Mouse (Mus musculus): ENCODE data around the gene Klf16. TPM values are rescaled to one million over a fixed set of nuclear protein-coding genes. Genes with fewer than 3 reads are reported as not detected.

The Klf16 gene
- polyA plus RNA-seq, 1 experiment: 16.0 TPM

- TF ChIP-seq CEBPB (IDR thresholded peaks at IDR 0.05; ENCODE audit: insufficient read depth, poor library complexity, severe bottlenecking) (no peak), POLR2AphosphoS2 (IDR thresholded peaks at IDR 0.05; ENCODE audit: insufficient read length, low read depth) (no peak), MYOG (IDR thresholded peaks at IDR 0.05; ENCODE audit: control insufficient read depth in 1 of 3, insufficient read depth in 1 of 3, insufficient read length in 2 of 3, low read depth in 2 of 3) (no peak), REST (IDR thresholded peaks at IDR 0.05; ENCODE audit: insufficient read depth, insufficient read length) (no peak), POLR2A (IDR thresholded peaks at IDR 0.05; ENCODE audit: insufficient read length, low read depth) (no peak), SRF (IDR thresholded peaks at IDR 0.05; ENCODE audit: control insufficient read depth, insufficient read length, low read depth) (no peak), E2F4 (IDR thresholded peaks at IDR 0.05; ENCODE audit: insufficient read depth) (no peak), MYOD1 (IDR thresholded peaks at IDR 0.05; ENCODE audit: control insufficient read depth in 1 of 3, insufficient read length in 2 of 3, low read depth in 2 of 3) (no peak), TCF3 (IDR thresholded peaks at IDR 0.05; ENCODE audit: insufficient read length, low read depth) (no peak), MAX (IDR thresholded peaks at IDR 0.05; ENCODE audit: low read depth) (no peak), TCF12 (IDR thresholded peaks at IDR 0.05; ENCODE audit: insufficient read depth, poor library complexity, severe bottlenecking) (no peak), USF1 (IDR thresholded peaks at IDR 0.05; ENCODE audit: low read depth) (no peak)
- Histone ChIP-seq H3K79me2 (ENCODE audit: control insufficient read depth, insufficient read depth) (no peaks in the 10 kb centered on the region), H3K4me2 (ENCODE audit: low read depth) (no peak overlapping the region), H3K27me3 (ENCODE audit: control insufficient read depth, insufficient read depth, insufficient read length) (peaks cover 13% of the 10 kb centered on the region), H3K36me3 (ENCODE audit: control insufficient read depth, insufficient read depth) (no peaks in the 10 kb centered on the region), H3K4me3 (no peak overlapping the region), H3ac (ENCODE audit: control insufficient read depth, insufficient read length) (no peak overlapping the region)
Observed at GRCm38 (mm10) chr10:80533704-80534103, 43.4 kb downstream of the Klf16 start.

- no peak overlapping the region for H3K4me3 ChIP-seq
- H3K27me3 ChIP-seq (ENCODE audit: control insufficient read depth, insufficient read depth, insufficient read length): peaks cover 22% of the 10 kb centered on the region
- no peak for TF ChIP-seq E2F4 (IDR thresholded peaks at IDR 0.05; ENCODE audit: insufficient read depth)
- TF ChIP-seq MYOG (IDR thresholded peaks at IDR 0.05; ENCODE audit: control insufficient read depth in 1 of 3, insufficient read depth in 1 of 3, insufficient read length in 2 of 3, low read depth in 2 of 3): no peak
- TF ChIP-seq REST (IDR thresholded peaks at IDR 0.05; ENCODE audit: insufficient read depth, insufficient read length): no peak
- TF ChIP-seq MAX (IDR thresholded peaks at IDR 0.05; ENCODE audit: low read depth): no peak
- TF ChIP-seq USF1 (IDR thresholded peaks at IDR 0.05; ENCODE audit: low read depth): no peak
- no peak for TF ChIP-seq MYOD1 (IDR thresholded peaks at IDR 0.05; ENCODE audit: control insufficient read depth in 1 of 3, insufficient read length in 2 of 3, low read depth in 2 of 3)
- TF ChIP-seq POLR2AphosphoS2 (IDR thresholded peaks at IDR 0.05; ENCODE audit: insufficient read length, low read depth): no peak
- no peak for TF ChIP-seq TCF12 (IDR thresholded peaks at IDR 0.05; ENCODE audit: insufficient read depth, poor library complexity, severe bottlenecking)
- TF ChIP-seq SRF (IDR thresholded peaks at IDR 0.05; ENCODE audit: control insufficient read depth, insufficient read length, low read depth): no peak
- no peak for TF ChIP-seq TCF3 (IDR thresholded peaks at IDR 0.05; ENCODE audit: insufficient read length, low read depth)
- no peak for TF ChIP-seq POLR2A (IDR thresholded peaks at IDR 0.05; ENCODE audit: insufficient read length, low read depth)
- no peak for TF ChIP-seq CEBPB (IDR thresholded peaks at IDR 0.05; ENCODE audit: insufficient read depth, poor library complexity, severe bottlenecking)
- no peak overlapping the region for H3ac ChIP-seq (ENCODE audit: control insufficient read depth, insufficient read length)
- H3K79me2 ChIP-seq (ENCODE audit: control insufficient read depth, insufficient read depth): no peaks in the 10 kb centered on the region
- no peaks in the 10 kb centered on the region for H3K36me3 ChIP-seq (ENCODE audit: control insufficient read depth, insufficient read depth)
- H3K4me2 ChIP-seq (ENCODE audit: low read depth): no peak overlapping the region
Observed at GRCm38 (mm10) chr10:80532783-80533182, 44.3 kb downstream of the Klf16 start.

GRCm38 (mm10) chr10:80526172-80526571 lies 50.9 kb downstream of the Klf16 start:
- no peaks in the 10 kb centered on the region for H3K36me3 ChIP-seq (ENCODE audit: control insufficient read depth, insufficient read depth)
- TF ChIP-seq MYOD1 (IDR thresholded peaks at IDR 0.05; ENCODE audit: control insufficient read depth in 1 of 3, insufficient read length in 2 of 3, low read depth in 2 of 3) (no peak), TCF3 (IDR thresholded peaks at IDR 0.05; ENCODE audit: insufficient read length, low read depth) (no peak), MYOG (IDR thresholded peaks at IDR 0.05; ENCODE audit: control insufficient read depth in 1 of 3, insufficient read depth in 1 of 3, insufficient read length in 2 of 3, low read depth in 2 of 3) (no peak), POLR2A (IDR thresholded peaks at IDR 0.05; ENCODE audit: insufficient read length, low read depth) (no peak), USF1 (IDR thresholded peaks at IDR 0.05; ENCODE audit: low read depth) (no peak)
- H3ac ChIP-seq (ENCODE audit: control insufficient read depth, insufficient read length): no peak overlapping the region
- no peaks in the 10 kb centered on the region for H3K79me2 ChIP-seq (ENCODE audit: control insufficient read depth, insufficient read depth)
- H3K4me3 ChIP-seq: no peak overlapping the region
- H3K4me2 ChIP-seq (ENCODE audit: low read depth): no peak overlapping the region
- peaks cover 69% of the 10 kb centered on the region for H3K27me3 ChIP-seq (ENCODE audit: control insufficient read depth, insufficient read depth, insufficient read length)

- no peaks in the 10 kb centered on the region for H3K79me2 ChIP-seq (ENCODE audit: control insufficient read depth, insufficient read depth)
- H3K4me2 ChIP-seq (ENCODE audit: low read depth): no peak overlapping the region
- no peak overlapping the region for H3K4me3 ChIP-seq
- TF ChIP-seq MYOD1 (IDR thresholded peaks at IDR 0.05; ENCODE audit: control insufficient read depth in 1 of 3, insufficient read length in 2 of 3, low read depth in 2 of 3) (no peak), TCF3 (IDR thresholded peaks at IDR 0.05; ENCODE audit: insufficient read length, low read depth) (no peak), MYOG (IDR thresholded peaks at IDR 0.05; ENCODE audit: control insufficient read depth in 1 of 3, insufficient read depth in 1 of 3, insufficient read length in 2 of 3, low read depth in 2 of 3) (no peak), SRF (IDR thresholded peaks at IDR 0.05; ENCODE audit: control insufficient read depth, insufficient read length, low read depth) (no peak), POLR2AphosphoS2 (IDR thresholded peaks at IDR 0.05; ENCODE audit: insufficient read length, low read depth) (no peak), E2F4 (IDR thresholded peaks at IDR 0.05; ENCODE audit: insufficient read depth) (no peak), REST (IDR thresholded peaks at IDR 0.05; ENCODE audit: insufficient read depth, insufficient read length) (no peak), POLR2A (IDR thresholded peaks at IDR 0.05; ENCODE audit: insufficient read length, low read depth) (no peak)
- H3ac ChIP-seq (ENCODE audit: control insufficient read depth, insufficient read length): no peak overlapping the region
- peaks cover 52% of the 10 kb centered on the region for H3K27me3 ChIP-seq (ENCODE audit: control insufficient read depth, insufficient read depth, insufficient read length)
- no peaks in the 10 kb centered on the region for H3K36me3 ChIP-seq (ENCODE audit: control insufficient read depth, insufficient read depth)
Observed at GRCm38 (mm10) chr10:80523299-80523698, 53.8 kb downstream of the Klf16 start.

GRCm38 (mm10) chr10:80519287-80519686 lies 57.8 kb downstream of the Klf16 start:
- H3ac ChIP-seq (ENCODE audit: control insufficient read depth, insufficient read length): no peak overlapping the region
- H3K27me3 ChIP-seq (ENCODE audit: control insufficient read depth, insufficient read depth, insufficient read length): peaks cover 34% of the 10 kb centered on the region
- H3K36me3 ChIP-seq (ENCODE audit: control insufficient read depth, insufficient read depth): no peaks in the 10 kb centered on the region
- no peak overlapping the region for H3K4me2 ChIP-seq (ENCODE audit: low read depth)
- no peak overlapping the region for H3K4me3 ChIP-seq
- TF ChIP-seq POLR2A (IDR thresholded peaks at IDR 0.05; ENCODE audit: insufficient read length, low read depth) (no peak), REST (IDR thresholded peaks at IDR 0.05; ENCODE audit: insufficient read depth, insufficient read length) (no peak), USF1 (IDR thresholded peaks at IDR 0.05; ENCODE audit: low read depth) (no peak), TCF3 (IDR thresholded peaks at IDR 0.05; ENCODE audit: insufficient read length, low read depth) (no peak), MAX (IDR thresholded peaks at IDR 0.05; ENCODE audit: low read depth) (no peak), MYOD1 (IDR thresholded peaks at IDR 0.05; ENCODE audit: control insufficient read depth in 1 of 3, insufficient read length in 2 of 3, low read depth in 2 of 3) (no peak), MYOG (IDR thresholded peaks at IDR 0.05; ENCODE audit: control insufficient read depth in 1 of 3, insufficient read depth in 1 of 3, insufficient read length in 2 of 3, low read depth in 2 of 3) (no peak), E2F4 (IDR thresholded peaks at IDR 0.05; ENCODE audit: insufficient read depth) (no peak), TCF12 (IDR thresholded peaks at IDR 0.05; ENCODE audit: insufficient read depth, poor library complexity, severe bottlenecking) (no peak), CEBPB (IDR thresholded peaks at IDR 0.05; ENCODE audit: insufficient read depth, poor library complexity, severe bottlenecking) (no peak), POLR2AphosphoS2 (IDR thresholded peaks at IDR 0.05; ENCODE audit: insufficient read length, low read depth) (no peak), SRF (IDR thresholded peaks at IDR 0.05; ENCODE audit: control insufficient read depth, insufficient read length, low read depth) (no peak)
- H3K79me2 ChIP-seq (ENCODE audit: control insufficient read depth, insufficient read depth): no peaks in the 10 kb centered on the region

All from myocyte (in vitro differentiated cells).